ENCODE assay signal across 27 mouse cellular contexts in genomic region chr1:21714816-21715215, GRCm38 (mm10).
DNase-seq lines count a peak whose midpoint lies in the region; ATAC-seq and TF ChIP-seq lines count a peak whose summit lies in the region.
"Had no signal": no experiment of that assay in that cellular context is flagged by ENCODE, and none has a peak within 500 bp of the region (broad histone marks: within the 10 kb centered on the region; RNA-seq: fewer than 3 reads in every experiment).

No protein-coding gene starts in this region.

- H3K4me2 ChIP-seq in CH12.LX (ENCODE audit: insufficient read depth, low read depth, poor library complexity, severe bottlenecking): no peak overlapping the region
- H3K4me2 ChIP-seq in intestine, embryonic 16.5 days (ENCODE audit: low read depth, low read length): no peak overlapping the region
- H3K4me2 ChIP-seq: embryonic facial prominence, embryonic 15.5 days; heart, embryonic 13.5 days had no signal

- TF ChIP-seq POLR2A in CH12.LX (IDR thresholded peaks at IDR 0.05; ENCODE audit: low read depth, low read length): no peak

- no peak overlapping the region for H3K4me3 ChIP-seq in gastrocnemius, adult 2 months
- no peak overlapping the region for H3K4me3 ChIP-seq in CH12.LX (replicated peaks in 1 of 3; ENCODE audit: low read depth in 2 of 3, low read length in 2 of 3, poor library complexity in 1 of 3)
- H3K4me3 ChIP-seq in intestine, embryonic 16.5 days (ENCODE audit: low read length): no peak overlapping the region
- H3K4me3 ChIP-seq: embryonic facial prominence, embryonic 15.5 days; forebrain, embryonic 10.5 days; heart, embryonic 13.5 days; midbrain, embryonic 10.5 days had no signal

- no peak for TF ChIP-seq EP300 in CH12.LX (IDR thresholded peaks at IDR 0.05; ENCODE audit: low read length)

- no peaks in the 10 kb centered on the region for H3K36me3 ChIP-seq in CH12.LX (replicated peaks in 1 of 2; ENCODE audit: control insufficient read depth in 1 of 2, insufficient read depth in 1 of 2, low read length in 1 of 2)
- H3K36me3 ChIP-seq in intestine, embryonic 16.5 days (ENCODE audit: control insufficient read depth, insufficient read depth, low read length): no peaks in the 10 kb centered on the region
- H3K36me3 ChIP-seq: embryonic facial prominence, embryonic 15.5 days; forebrain, embryonic 10.5 days; midbrain, embryonic 10.5 days had no signal

- no peak for TF ChIP-seq CTCF in gastrocnemius, adult 2 months (IDR thresholded peaks at IDR 0.05)
- TF ChIP-seq CTCF in CH12.LX (conservative IDR thresholded peaks at IDR 0.05 in 1 of 2, IDR thresholded peaks at IDR 0.05 in 1 of 2; ENCODE audit: low read depth in 2 of 2, low read length in 2 of 2): no peak

- dilution Hi-C loops in CH12.LX (cut with MboI; ENCODE audit: extremely low pct_ligation_motif_present, extremely low pct_unique_long_range_greater_than_20kb, low sequenced_read_pairs): no loop called here

- intact Hi-C loops in gastrocnemius, adult 2 months (cut with DNase I): no loop called here
- intact Hi-C loops in gastrocnemius, postnatal 36 days (cut with DNase I): no loop called here
- intact Hi-C loops in left cerebral cortex, postnatal 14 days (cut with DNase I): no loop called here

- DNase-seq in gastrocnemius, adult 2 months: no peak
- no peak for DNase-seq in gastrocnemius, postnatal 36 days
- DNase-seq in CH12.LX (ENCODE audit: extremely low read depth) (peak; percentile 11), WW6 (ENCODE audit: low read depth, low spot score) (peak; percentile 66)
- peak; percentile 20 for DNase-seq in mesoderm, embryonic 11.5 days (ENCODE audit: low read depth, low spot score)
- no peak for DNase-seq in frontal cortex, postnatal 36 days (ENCODE audit: low spot score in 2 of 2)
- DNase-seq in left cerebral cortex, postnatal 14 days (ENCODE audit: low spot score in 2 of 2): no peak
- DNase-seq: adrenal gland, adult 8-10 months; cerebellum, adult 2 months; cerebellum, postnatal 36 days; forebrain, postnatal 0 days; heart, adult 11 months; heart, postnatal 36 days; kidney, adult 2 months; kidney, postnatal 10 days; layer of hippocampus, postnatal 36 days; lung, adult 18-20 months; lung, postnatal 36 days; retina, postnatal 1 day; thymus, adult 18-20 months; thymus, postnatal 4 days had no signal

- 82% methylated on average over 3 of the region's 3 CpGs for WGBS in intestine, embryonic 16.5 days

- no peaks in the 10 kb centered on the region for H3K4me1 ChIP-seq in CH12.LX (ENCODE audit: control insufficient read depth in 1 of 2, insufficient read depth in 2 of 2)
- no peaks in the 10 kb centered on the region for H3K4me1 ChIP-seq in intestine, embryonic 16.5 days (ENCODE audit: control insufficient read depth, insufficient read depth, low read length)
- H3K4me1 ChIP-seq: embryonic facial prominence, embryonic 15.5 days; forebrain, embryonic 10.5 days; midbrain, embryonic 10.5 days had no signal

- H3K79me2 ChIP-seq in CH12.LX (replicated peaks; ENCODE audit: control insufficient read depth, extremely low read depth, insufficient read depth, poor library complexity, severe bottlenecking): no peaks in the 10 kb centered on the region

- peak overlapping the region; percentile 74; the same call in 1 of the 2 replicates for H3K27ac ChIP-seq in gastrocnemius, adult 2 months
- no peak overlapping the region for H3K27ac ChIP-seq in CH12.LX (ENCODE audit: insufficient read depth, low read depth)
- no peak overlapping the region for H3K27ac ChIP-seq in intestine, embryonic 16.5 days (ENCODE audit: low read length)
- H3K27ac ChIP-seq: embryonic facial prominence, embryonic 15.5 days; forebrain, embryonic 10.5 days; heart, embryonic 13.5 days; hindbrain, postnatal 0 days; midbrain, embryonic 10.5 days had no signal

- peaks cover 2% of the 10 kb centered on the region for H3K9me3 ChIP-seq in CH12.LX (replicated peaks; ENCODE audit: low read length)
- no peaks in the 10 kb centered on the region for H3K9me3 ChIP-seq in intestine, embryonic 16.5 days (ENCODE audit: control insufficient read depth, low read length)
- H3K9me3 ChIP-seq: embryonic facial prominence, embryonic 15.5 days; forebrain, embryonic 10.5 days; heart, embryonic 13.5 days; midbrain, embryonic 10.5 days had no signal

- no peaks in the 10 kb centered on the region for H3K27me3 ChIP-seq in CH12.LX (replicated peaks)
- H3K27me3 ChIP-seq in intestine, embryonic 16.5 days (replicated peaks; ENCODE audit: control insufficient read depth, insufficient read depth, low read length): no peaks in the 10 kb centered on the region
- H3K27me3 ChIP-seq: embryonic facial prominence, embryonic 15.5 days; heart, embryonic 13.5 days had no signal

- H3K9ac ChIP-seq in CH12.LX (ENCODE audit: insufficient read depth, low read depth): no peak overlapping the region
- no peak overlapping the region for H3K9ac ChIP-seq in intestine, embryonic 16.5 days (ENCODE audit: low read depth, low read length)
- H3K9ac ChIP-seq: embryonic facial prominence, embryonic 15.5 days; forebrain, postnatal 0 days; heart, embryonic 13.5 days had no signal

- TF ChIP-seq RAD21 in CH12.LX (IDR thresholded peaks at IDR 0.05; ENCODE audit: low read depth, low read length): no peak

- in situ Hi-C loops in CH12.LX (cut with MboI; ENCODE audit: low pct_ligation_motif_present, low pct_unique_long_range_greater_than_20kb, low sequenced_read_pairs): no loop called here

- ATAC-seq in intestine, embryonic 16.5 days: no peak
- ATAC-seq: forebrain, postnatal 0 days; hindbrain, postnatal 0 days had no signal

TF ChIP-seq in CH12.LX, 34 proteins besides CTCF, POLR2A, EP300 and RAD21:
- TF ChIP-seq JUN (IDR thresholded peaks at IDR 0.05; ENCODE audit: insufficient read depth, low read depth, low read length) (no peak), SIN3A (IDR thresholded peaks at IDR 0.05; ENCODE audit: low read length) (no peak), IRF4 (IDR thresholded peaks at IDR 0.05; ENCODE audit: low read depth, low read length) (no peak), USF1 (IDR thresholded peaks at IDR 0.05; ENCODE audit: low read depth, low read length) (no peak), MAX (IDR thresholded peaks at IDR 0.05; ENCODE audit: low read length) (no peak), ETS1 (conservative IDR thresholded peaks at IDR 0.05; ENCODE audit: low read depth, low read length) (no peak)

Comparison
In these comparisons a context has a peak if more than half of its experiments do, and no peak if none do; other contexts are left out.
1. DNase-seq: peak in CH12.LX (single experiment), WW6 (single experiment) and mesoderm, embryonic 11.5 days (single experiment); none in gastrocnemius, adult 2 months (single experiment), gastrocnemius, postnatal 36 days (0 of 2), frontal cortex, postnatal 36 days (0 of 2) and left cerebral cortex, postnatal 14 days (0 of 2).